Mouse (Mus musculus) brown adipose tissue, adult 24 weeks (tissue): ENCODE results near the gene Fam170b. TPM values are rescaled to one million over a fixed set of nuclear protein-coding genes. Genes with fewer than 3 reads are reported as not detected.

Experiments
- H3K27ac ChIP-seq: fragments of 200-500 bp; replicated peaks from 2 replicates; pipeline ENCODE4 v1.5.1; 2012; ENCODE audit warnings: low read depth, mild to moderate bottlenecking, low read length
- H3K4me1 ChIP-seq: fragments of 200-500 bp; 2 replicates; pipeline ENCODE4 v1.6.1; 2012; ENCODE audit warnings: low read length, mixed read lengths; ENCODE audit not compliant: control insufficient read depth, insufficient read depth, insufficient read length
- H3K4me3 ChIP-seq: fragments of 200-500 bp; 2 replicates; pipeline ENCODE4 v1.5.1; 2012; ENCODE audit warnings: low read depth, mild to moderate bottlenecking, low read length, moderate library complexity; ENCODE audit not compliant: insufficient read depth
- polyA plus RNA-seq: library from polyadenylated mRNA; stranded (reverse); fragments of >200 nt; gene quantifications from 2 replicates; pipeline ENCODE4 v1.2.4, GENCODE M21; 2012; ENCODE audit not compliant: missing spikeins, insufficient read depth, insufficient read length

The Fam170b gene
- polyA plus RNA-seq, 1 experiment, result not detected

DNA sequence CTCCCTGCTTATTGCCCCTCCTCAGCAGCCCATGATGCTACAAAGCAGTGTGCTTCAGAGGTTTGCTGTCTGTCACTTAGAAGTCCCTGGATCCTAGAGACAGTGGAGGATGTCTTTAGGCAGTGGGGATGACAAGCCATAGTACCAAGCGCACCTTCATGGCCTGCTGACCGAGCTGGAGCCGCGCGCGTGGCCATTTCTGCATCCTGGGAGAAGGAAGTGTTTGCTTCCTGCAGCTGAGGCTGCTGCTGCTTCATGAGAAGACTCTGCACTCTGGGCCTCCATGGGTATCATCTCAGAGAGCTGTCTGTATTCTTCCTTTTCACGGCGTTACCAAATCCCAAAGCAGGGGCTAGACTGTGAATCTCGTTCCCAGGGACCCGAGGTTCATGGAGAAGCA is 24.6 kb downstream of the Fam170b start:
- peaks cover 3% of the 10 kb centered on the region; the same call in 1 of the 2 replicates for H3K4me1 ChIP-seq
- H3K4me3 ChIP-seq, result no peak overlapping the region
- H3K27ac ChIP-seq, result peak overlapping the region; percentile 21; the same call in 1 of the 2 replicates

DNA sequence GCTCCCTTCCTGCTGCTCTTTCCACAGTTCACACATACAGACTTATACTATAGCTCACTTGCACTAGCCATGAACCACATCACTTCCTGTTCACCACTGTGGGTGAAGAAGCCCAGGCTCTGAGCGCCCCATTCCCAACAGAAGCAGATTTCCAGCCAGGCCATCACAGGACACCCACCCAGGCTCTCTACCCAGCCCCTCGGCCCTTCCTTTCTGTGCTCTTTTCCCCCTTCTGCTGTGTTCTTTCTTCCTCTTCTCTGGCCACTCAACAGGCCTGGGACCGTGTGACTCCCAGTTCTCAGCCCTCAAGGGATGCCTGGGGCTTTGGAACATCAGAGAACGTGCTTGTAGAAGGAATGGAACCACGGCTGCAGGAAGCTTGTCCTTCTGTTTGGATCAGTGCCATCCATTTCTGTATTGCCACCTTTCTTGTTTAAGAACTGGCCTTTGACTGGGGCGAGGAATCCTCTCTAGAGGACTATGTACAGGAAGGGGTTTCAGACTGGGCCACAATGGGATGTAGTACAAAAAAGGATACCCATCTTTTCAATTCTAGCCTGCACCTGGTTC is 25.3 kb downstream of the Fam170b start:
- Histone ChIP-seq H3K4me3 (no peak overlapping the region), H3K27ac (peak overlapping the region; percentile 18; the same call in 1 of the 2 replicates), H3K4me1 (peaks cover 3% of the 10 kb centered on the region; the same call in 1 of the 2 replicates)

DNA sequence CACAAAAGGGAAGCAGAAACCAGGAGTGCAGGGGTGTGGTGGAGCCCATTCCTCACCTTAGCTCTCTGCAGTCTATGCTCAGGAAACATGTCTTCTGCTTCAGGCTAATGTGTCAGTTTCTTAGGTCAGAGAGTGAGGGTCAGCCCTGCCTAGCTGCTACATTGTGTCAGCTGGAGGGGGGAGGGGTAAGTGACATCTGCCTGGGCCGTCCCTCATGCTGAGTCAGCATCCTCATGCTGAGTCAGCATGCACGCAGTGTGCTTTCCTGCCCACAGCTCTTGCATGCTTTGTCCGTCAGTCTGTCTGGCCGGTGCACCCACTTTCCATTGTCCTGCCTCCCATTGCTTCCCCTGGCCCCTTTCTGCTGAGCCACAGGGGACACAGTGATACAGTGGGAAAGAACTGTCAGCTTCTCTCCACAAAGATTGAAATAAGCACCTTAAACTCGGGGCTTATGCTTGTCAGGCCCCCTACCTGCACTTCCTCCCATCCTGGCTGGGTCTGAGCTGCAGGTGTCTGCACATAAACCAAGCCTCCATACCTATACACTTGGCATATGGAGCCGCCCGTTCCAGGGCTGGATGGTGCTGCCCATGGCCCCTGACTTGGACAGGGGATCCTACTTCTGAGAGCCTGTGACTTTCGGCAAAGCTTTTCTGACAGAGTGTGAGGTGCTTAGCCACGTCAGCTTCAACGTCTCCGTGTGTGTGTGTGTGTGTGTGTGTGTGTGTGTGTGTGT is 26.2 kb downstream of the Fam170b start:
- Histone ChIP-seq H3K4me3 (no peak overlapping the region), H3K27ac (0 out of 2 replicates have a peak overlapping the region, but pooled peaks have one; percentile 9), H3K4me1 (peaks cover 3% of the 10 kb centered on the region; the same call in 1 of the 2 replicates)

DNA sequence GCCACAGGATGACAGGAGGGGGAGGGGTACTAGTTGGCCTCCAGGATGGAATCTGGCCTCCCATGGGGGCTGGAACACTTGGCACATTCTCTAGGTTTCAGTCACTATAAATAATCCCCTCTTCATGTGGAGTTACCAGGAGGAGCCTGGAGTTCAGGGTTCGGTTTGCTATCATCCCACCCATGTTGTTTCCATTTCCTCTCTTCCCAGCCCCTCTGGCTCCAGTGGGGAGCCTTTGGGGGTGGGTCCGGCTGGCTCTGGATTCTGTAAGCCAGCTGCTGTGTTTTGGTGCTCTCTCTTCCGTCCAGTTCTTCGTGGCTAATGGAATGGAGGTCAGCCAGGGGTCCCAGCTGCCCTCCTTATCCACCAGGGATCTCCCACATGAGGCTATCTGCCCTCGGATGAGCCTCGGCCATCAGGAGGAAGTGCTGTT is 27.4 kb downstream of the Fam170b start:
- no peak overlapping the region for H3K4me3 ChIP-seq
- H3K27ac ChIP-seq, result peak overlapping the region; percentile 31; the same call in 1 of the 2 replicates
- peaks cover 3% of the 10 kb centered on the region; the same call in 1 of the 2 replicates for H3K4me1 ChIP-seq

DNA sequence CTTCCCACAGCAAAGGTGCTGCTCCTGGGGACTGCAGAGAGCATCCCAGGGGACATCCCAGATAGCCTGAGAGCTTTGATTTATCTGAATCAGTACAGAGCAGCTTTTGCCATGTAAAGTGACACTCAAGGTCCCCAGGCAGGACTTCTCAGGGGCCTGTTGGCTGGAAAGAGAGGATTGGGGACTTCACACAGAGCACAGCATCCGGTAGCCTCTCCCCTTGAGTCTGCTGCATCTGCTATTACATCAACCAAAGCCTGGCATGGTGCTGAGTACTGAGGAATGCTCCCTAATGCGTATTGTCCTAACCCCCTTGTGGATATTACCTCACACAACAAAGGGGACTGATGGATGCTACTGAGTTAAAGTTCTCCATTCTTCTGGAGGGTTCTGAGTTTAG is 27.9 kb downstream of the Fam170b start:
- Histone ChIP-seq H3K4me1 (peaks cover 3% of the 10 kb centered on the region; the same call in 1 of the 2 replicates), H3K27ac (peak overlapping the region; percentile 31; the same call in 1 of the 2 replicates), H3K4me3 (no peak overlapping the region)

DNA sequence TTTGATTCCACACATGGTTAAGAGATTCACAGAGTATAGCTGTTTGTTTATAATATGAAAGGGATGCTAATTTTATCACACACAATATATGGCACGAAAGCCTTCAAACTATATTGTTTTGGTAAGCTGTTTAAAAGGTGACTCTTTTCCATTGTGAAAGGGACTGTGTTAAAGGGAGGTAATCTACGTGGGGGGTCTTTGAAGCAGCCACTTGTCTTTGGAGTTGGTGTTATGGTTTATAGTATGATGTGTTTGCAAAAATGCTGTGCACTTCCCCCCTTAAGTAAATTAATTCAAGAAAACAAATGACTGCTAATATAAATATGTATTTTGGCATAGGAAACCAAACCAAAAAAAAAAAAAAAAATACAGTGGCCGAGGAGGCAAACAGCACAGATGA is 31.6 kb downstream of the Fam170b start:
- H3K4me1 ChIP-seq, result no peaks in the 10 kb centered on the region
- no peak overlapping the region for H3K27ac ChIP-seq
- H3K4me3 ChIP-seq, result no peak overlapping the region

DNA sequence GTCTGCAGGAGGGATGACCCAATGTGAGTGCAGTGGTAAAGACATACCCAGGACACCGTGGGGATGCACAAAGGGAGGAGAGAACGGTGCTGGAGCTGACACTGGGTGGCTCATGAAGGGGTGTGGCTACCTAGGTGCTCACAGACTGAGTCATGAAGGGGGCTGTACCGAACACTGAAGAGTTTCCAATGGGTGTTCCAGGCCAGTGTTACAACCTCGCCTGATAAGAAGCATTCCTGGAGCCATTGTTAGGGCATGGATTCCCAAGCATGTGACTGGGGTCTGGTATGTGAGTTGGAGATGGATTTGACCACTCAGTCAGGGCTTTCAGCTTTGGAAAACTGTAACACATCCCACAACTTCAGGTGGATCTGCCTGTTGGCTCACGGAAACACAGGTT is 38.2 kb downstream of the Fam170b start:
- Histone ChIP-seq H3K4me3 (no peak overlapping the region), H3K4me1 (0 out of 2 replicates have a peak, but pooled peaks cover 2% of the 10 kb centered on the region), H3K27ac (no peak overlapping the region)

DNA sequence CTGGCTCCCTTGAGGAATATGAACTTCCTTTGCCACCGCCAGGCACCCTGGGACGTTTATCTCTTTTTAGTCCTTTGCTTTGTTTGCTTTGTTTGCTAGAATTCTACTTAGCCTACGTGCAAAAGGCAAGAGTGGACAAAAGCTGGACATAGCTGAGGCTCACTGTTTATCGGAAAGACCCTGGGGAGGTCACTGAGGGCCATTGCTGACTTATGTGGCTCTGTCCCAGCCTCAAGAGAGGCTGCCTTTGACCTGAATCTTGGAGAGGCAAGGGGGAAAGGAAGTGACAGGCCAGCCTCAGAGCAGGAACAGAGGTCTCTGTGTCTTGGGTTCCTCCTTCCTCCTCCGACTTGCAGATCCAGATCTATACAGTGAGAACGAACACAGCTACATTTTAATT is 43.8 kb downstream of the Fam170b start:
- H3K4me3 ChIP-seq, result no peak overlapping the region
- H3K27ac ChIP-seq, result peak overlapping the region; percentile 34; the same call in 1 of the 2 replicates
- H3K4me1 ChIP-seq, result 0 out of 2 replicates have a peak, but pooled peaks cover 2% of the 10 kb centered on the region

DNA sequence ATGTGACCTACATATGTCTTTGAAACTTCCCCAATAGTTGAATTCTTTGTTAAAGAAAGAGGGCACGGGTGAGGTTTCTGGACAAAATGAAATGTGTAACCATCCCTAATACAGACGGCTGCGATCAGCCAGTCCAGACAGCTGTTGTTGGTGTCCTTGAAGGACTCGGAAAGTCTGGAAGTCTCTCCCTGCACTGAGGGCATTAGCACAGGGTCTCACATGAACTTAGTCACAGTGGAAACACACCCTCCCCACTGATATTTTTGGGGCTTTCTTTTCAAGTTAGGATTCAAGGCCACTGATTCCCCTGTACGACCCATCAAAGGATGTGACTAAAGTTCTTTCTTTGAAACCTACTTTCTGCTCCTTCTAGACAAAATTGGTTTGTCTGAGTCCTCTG is 46.6 kb downstream of the Fam170b start:
- Histone ChIP-seq H3K4me3 (no peak overlapping the region), H3K27ac (no peak overlapping the region), H3K4me1 (no peaks in the 10 kb centered on the region)

DNA sequence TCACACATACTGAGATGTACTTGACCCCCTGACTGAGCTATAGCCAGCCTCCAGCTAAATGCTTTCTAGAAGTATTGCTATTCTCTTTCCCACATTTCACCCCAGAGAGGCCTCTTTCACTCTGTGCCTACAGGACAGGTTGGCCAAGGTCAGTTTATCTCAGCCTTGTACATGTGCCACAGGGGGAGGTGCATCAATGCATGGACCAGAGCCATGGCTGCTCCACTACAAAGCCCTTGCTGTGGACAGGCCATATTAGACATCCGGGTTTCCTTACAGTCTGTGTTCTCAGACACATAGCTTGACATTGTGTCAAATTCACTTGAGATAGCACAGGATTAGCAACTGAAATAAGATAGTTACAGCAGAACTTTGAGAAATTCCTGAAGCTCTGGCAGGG is 47.9 kb downstream of the Fam170b start:
- Histone ChIP-seq H3K27ac (no peak overlapping the region), H3K4me3 (no peak overlapping the region), H3K4me1 (no peaks in the 10 kb centered on the region)

Other genes with a start within 250 kb of the Fam170b start
- not detected in 2 replicates for gene Prrxl1, start 234.6 kb upstream of the Fam170b start, polyA plus RNA-seq
- gene 3425401B19Rik, start 148.7 kb upstream of the Fam170b start, polyA plus RNA-seq, result 1.3 and 3.3 TPM in 2 replicates
- 1.1 TPM in 1 of 2 replicates, not detected in the other for gene Tmem273, start 48.0 kb upstream of the Fam170b start, polyA plus RNA-seq
- 2.4 and 3.0 TPM in 2 replicates for gene Vstm4, start 22.8 kb downstream of the Fam170b start, polyA plus RNA-seq
- not detected in 2 replicates for gene Lrrc18, start 157.4 kb downstream of the Fam170b start, polyA plus RNA-seq